Mouse (Mus musculus) adipocyte (in vitro differentiated cells): ENCODE data around the gene Arhgap15.

Experiments used
- DNase-seq: peaks from one replicate; pipeline ENCODE4 v3.0.0-alpha.2; 2016; ENCODE audit warnings: low spot score

The Arhgap15 gene

DNA sequence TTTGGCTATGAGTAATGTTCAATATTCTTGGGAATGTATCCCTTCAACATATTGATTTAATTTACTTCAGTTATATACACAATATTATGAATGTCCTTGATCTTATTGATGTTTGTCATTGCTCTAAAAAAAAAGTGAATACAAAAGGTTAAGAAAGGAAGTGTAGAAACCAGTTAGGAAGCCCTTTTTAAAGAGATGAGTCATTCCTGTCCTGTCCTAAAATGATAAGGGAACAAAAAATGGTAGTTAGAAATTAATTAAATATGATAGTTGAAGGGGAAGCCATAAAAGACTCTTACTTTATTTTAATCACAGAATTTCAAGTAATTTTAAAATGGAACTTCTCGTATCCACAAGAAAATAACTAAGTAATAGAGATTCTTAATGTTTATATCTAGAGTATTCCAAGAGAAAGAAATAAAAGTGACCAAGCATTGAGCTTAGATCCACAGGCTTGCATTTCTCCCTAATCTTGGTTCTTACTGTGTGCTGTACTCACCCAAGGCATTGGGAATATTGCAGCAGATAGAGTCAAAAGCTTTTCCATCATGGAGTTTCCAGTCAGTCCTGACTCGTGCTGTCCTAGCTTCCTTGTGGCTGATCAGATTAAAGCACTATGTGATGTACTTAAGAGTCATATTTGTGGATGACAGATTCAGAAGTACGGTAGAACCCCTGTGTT is 291.0 kb downstream of the Arhgap15 start:
- DNase-seq: no peak

DNA sequence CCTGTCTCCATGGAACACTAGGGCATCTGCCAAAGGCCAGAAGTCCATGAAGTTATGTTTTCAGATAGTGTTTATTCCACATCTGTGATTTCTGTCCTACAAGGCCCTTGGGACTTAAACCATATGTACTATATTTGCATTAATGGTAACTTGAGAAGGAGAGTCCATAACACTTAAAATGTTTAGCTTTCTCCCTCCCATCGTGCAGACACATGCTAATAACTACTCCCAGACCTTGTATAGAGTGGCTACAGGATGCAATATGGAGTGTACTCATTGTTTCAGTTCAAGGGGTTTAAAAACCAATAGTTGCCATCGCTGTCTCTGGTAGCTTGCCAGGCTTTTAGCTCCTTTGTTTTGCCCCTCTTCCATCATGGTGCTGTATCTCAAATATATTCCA is 295.5 kb downstream of the Arhgap15 start:
- DNase-seq: no peak

- no peak for DNase-seq
These were observed 296.0 kb downstream of the Arhgap15 start for GRCm38 (mm10) chr2:44044634-44045033.

GRCm38 (mm10) chr2:44045231-44045630 is 296.6 kb downstream of the Arhgap15 start:
- peak; percentile 64 for DNase-seq

- no peak for DNase-seq
These were observed 311.7 kb downstream of the Arhgap15 start for GRCm38 (mm10) chr2:44060306-44060705.

- DNase-seq: no peak
These were observed 312.1 kb downstream of the Arhgap15 start for GRCm38 (mm10) chr2:44060716-44061115.

DNA sequence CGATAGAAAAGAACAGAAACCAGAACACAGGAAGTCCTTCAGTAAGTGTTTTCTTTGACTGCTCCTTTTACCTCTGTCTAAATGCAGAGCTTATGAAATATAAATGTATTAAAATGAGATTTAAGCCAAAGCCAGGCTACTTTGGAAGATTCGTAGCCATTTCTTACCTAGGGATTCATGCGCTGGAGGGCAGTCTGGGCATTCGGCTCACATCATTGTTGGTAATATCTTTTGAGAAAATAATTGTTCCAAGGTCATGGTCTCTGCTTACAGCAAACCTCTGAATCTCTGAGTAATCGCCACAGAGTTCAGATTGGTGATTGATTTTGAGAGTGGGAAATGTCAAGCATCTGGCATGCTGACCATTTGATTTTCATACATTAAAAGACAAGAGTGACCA is 316.4 kb downstream of the Arhgap15 start:
- DNase-seq: no peak

- peak; percentile 37 for DNase-seq
These were observed 319.7 kb downstream of the Arhgap15 start for GRCm38 (mm10) chr2:44068151-44068840.

GRCm38 (mm10) chr2:44068906-44069305 is 320.3 kb downstream of the Arhgap15 start:
- no peak for DNase-seq

- DNase-seq: no peak
These were observed 327.9 kb downstream of the Arhgap15 start for GRCm38 (mm10) chr2:44076570-44076969.

DNA sequence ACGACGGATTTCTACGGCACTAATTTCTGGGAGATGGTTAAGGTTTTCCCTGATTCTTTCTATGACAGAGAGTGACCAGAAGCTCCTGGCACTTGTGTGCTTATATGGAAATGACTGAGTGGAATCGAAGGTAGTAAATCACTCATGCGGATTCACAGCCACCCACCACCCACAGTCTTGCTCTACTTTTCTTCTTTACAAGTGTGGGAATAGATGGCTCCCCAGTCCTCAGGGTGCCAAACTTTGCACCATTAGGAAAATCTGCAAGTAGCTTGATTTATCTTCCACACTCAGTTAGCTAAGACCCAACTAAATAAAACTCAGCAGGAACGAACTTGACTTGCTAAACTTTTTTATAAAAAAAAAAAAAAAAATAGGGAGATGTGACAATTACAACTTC is 331.9 kb downstream of the Arhgap15 start:
- no peak for DNase-seq

DNA sequence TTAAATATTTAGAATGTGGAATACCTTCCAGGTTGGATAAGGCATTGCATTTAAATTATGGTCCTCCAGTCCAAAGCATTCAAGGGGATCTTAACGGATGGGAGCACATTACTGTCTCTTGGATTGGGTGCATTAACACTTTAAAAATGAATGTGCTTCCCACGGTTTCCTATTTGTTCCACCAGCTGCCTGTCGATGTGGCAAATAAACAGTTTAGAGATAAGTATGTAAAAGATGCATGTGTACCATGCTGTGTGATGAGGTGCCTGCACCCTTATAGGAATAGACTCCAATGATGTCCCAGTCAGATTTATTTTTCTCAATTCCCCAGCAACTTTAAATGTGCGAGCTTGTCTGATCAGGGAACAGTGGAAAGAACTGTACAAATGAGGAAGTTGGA is 332.6 kb downstream of the Arhgap15 start:
- no peak for DNase-seq

GRCm38 (mm10) chr2:44084471-44084870 is 335.8 kb downstream of the Arhgap15 start:
- DNase-seq: no peak

DNA sequence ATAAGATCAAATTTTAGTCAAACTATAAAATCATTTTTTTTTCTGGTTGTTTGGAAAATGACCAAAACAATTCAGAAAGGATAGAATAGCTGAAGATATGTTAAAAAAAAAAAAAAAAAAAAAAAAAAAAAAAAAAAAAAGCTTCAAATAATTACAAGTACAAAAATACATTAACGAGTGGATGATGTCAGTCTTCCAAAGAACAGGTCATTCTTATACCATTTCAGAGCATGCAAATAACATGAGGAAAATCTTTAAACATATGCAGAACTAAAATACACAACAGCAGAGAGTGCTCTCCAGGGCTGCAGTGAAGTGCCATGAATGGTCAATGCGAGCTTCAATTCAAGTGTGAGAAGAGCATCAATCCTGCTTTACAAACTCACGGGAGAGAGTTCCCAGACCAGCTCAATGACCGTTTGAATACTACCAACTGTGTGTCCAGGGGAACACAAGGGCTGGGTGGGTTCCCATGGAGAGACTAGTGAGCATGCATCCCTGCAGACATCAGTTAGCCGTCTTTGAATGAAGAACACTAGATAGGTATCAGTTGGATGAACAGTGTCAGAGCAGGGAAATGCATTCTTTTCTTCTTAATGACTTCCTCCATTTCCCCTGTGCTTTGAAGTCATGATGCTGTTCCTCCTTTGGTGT is 337.9 kb downstream of the Arhgap15 start:
- no peak for DNase-seq

GRCm38 (mm10) chr2:44098552-44098951 is 349.9 kb downstream of the Arhgap15 start:
- no peak for DNase-seq

DNA sequence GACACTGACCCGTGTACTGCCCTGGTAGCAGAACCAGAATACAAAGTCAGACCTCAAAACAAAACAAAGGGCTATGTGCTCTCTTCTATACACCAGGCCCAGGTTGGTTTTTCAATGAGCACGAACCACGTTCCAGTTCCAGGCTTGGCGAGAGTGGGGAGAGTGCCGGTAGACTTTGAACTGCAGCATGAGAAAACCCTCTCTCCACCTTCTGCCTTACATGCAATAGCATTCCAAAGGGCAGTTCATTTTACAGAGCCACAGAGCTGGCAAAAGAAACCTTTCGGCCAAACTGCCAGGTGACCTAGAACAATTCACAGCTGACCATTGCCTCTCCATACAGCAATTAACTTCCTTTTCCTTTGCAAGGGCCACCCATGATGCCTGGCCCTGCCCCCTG is 353.7 kb downstream of the Arhgap15 start:
- DNase-seq: no peak

DNA sequence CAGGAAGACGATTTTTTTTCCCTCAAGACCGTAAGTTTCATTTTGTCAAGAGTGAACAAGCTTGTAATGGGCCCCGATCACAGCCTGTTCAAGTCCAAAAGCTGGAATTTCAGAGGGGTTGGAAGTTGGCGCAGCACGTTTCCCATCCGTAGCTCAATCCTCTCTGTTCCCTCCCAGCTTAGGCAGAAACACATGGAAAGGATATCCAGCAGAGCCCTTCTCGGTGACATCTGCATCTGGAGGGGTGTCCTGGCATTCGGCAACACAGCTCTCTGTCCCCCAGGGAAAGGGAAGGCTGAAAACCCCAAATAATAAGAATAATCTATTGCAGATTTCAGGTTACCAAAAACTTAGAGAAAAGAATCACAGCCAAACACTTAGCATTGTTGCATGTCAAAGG is 354.7 kb downstream of the Arhgap15 start:
- DNase-seq: no peak

GRCm38 (mm10) chr2:44103742-44104141 is 355.1 kb downstream of the Arhgap15 start:
- DNase-seq: peak; percentile 66

DNA sequence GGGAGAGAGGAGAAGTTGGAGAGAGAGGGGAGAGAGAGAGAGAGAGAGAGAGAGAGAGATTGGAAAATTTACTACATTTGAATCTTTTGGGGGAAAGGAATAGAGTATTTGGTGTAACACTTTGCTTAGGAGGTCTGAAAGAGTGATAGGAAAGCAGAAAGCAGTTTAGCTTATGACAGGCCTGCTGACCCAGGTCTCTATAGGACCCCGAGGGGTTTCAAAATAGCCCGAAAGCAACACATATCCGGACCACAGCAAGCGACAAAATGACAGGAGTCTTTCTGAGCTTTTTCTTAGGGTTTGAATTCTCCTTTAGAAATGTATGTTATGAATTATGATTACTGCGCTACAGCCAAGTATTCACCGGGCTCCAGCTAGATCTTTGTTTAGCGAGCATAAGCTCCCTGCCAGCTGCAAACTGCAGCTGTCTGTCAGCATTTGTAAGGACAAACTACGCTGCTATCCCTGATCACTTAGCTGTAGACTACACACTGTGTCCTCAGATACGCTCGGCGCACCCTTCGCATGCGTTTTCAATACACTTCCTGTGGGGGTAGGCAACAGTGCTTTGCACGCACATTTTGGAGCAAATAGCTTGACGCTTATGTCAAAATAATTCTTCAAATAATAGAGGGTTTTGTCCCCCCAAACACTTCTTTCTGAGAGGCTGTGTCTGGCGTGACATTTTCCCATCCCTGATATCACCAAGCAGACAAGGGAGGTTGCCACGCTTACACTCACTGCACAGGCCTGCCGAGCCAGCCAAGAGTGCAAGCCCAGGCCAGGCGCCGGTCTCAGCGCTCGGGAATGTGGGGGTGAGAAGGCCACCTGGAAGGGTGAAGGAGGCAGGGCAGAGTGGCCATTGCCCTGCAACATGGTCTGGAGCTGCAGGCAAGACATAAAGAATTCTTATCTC is 355.9 kb downstream of the Arhgap15 start:
- no peak for DNase-seq

GRCm38 (mm10) chr2:44105198-44105555 is 356.6 kb downstream of the Arhgap15 start:
- no peak for DNase-seq

GRCm38 (mm10) chr2:44106359-44106758 is 357.7 kb downstream of the Arhgap15 start:
- DNase-seq: no peak

GRCm38 (mm10) chr2:44111276-44111675 is 362.7 kb downstream of the Arhgap15 start:
- DNase-seq: peak; percentile 53
